Mouse (Mus musculus): ENCODE measurements around the gene AW146154. TPM values are rescaled to one million over a fixed set of nuclear protein-coding genes. Genes with fewer than 3 reads are reported as not detected.
"Not testable (repeated sequence)": the region's sequence is repeated elsewhere in the genome, so short reads cannot be mapped to it uniquely, and the experiment has no call there.

AW146154 gene
- polyA plus RNA-seq, 1 experiment from 2014 or later, result 6.1 TPM

GRCm38 (mm10) chr7:41448596-41448995 is 51.1 kb downstream of the AW146154 start, which contains the start of gene Vmn2r57:
Gene Vmn2r57, minus strand, starts transcription at chr7:41448696.
- not testable (repeated sequence) for H3K4me3 ChIP-seq (ENCODE audit: low read length); ATAC-seq; H3K36me3 ChIP-seq (ENCODE audit: control insufficient read depth, insufficient read depth, low read length); H3K4me2 ChIP-seq (ENCODE audit: low read length); H3K27me3 ChIP-seq (replicated peaks; ENCODE audit: control insufficient read depth, insufficient read depth, low read length); H3K9me3 ChIP-seq (ENCODE audit: control insufficient read depth, low read length); H3K27ac ChIP-seq (ENCODE audit: low read depth, low read length); H3K4me1 ChIP-seq (ENCODE audit: control insufficient read depth, insufficient read depth, low read depth, low read length); H3K9ac ChIP-seq (ENCODE audit: low read depth, low read length)
- 82% methylated on average over 1 of the region's 1 CpGs for WGBS

Other genes starting within 250 kb of the AW146154 start
- gene AI987944, start 106.5 kb downstream of the AW146154 start, polyA plus RNA-seq (2015; fragmentation: Nextera tagmentation; extraction: Ambion mirVana), result 10.4 and 10.6 TPM in 2 replicates
- 0.70 and 0.75 TPM in 2 replicates for gene Vmn2r57, start 51.2 kb downstream of the AW146154 start, polyA plus RNA-seq (2015; fragmentation: Nextera tagmentation; extraction: Ambion mirVana)
- 0.11 and 0.19 TPM in 2 replicates for gene Gm20449, start 473 bp downstream of the AW146154 start, polyA plus RNA-seq (2015; fragmentation: Nextera tagmentation; extraction: Ambion mirVana)
- not detected in 2 replicates for gene Gm6871, start 73.8 kb upstream of the AW146154 start, polyA plus RNA-seq (2015; fragmentation: Nextera tagmentation; extraction: Ambion mirVana)
- gene 2610021A01Rik, start 99.3 kb upstream of the AW146154 start, polyA plus RNA-seq (2015; fragmentation: Nextera tagmentation; extraction: Ambion mirVana), result 11.7 and 13.3 TPM in 2 replicates
- 23.4 and 23.7 TPM in 2 replicates for gene Zfp788, start 133.3 kb upstream of the AW146154 start, polyA plus RNA-seq (2015; fragmentation: Nextera tagmentation; extraction: Ambion mirVana)